ENCODE assay signal across 8 mouse cellular contexts in genomic region chr19:60873501-60873900, GRCm38 (mm10). TPM values are rescaled to one million over a fixed set of nuclear protein-coding genes. Genes with fewer than 3 reads are reported as not detected.
DNase-seq lines count a peak whose midpoint lies in the region; ATAC-seq and TF ChIP-seq lines count a peak whose summit lies in the region.

No protein-coding gene starts in this region.

- peak overlapping the region; percentile 84 for H3K4me2 ChIP-seq in liver, postnatal 0 days (ENCODE audit: low read depth, low read length)

- peak; percentile 43; the same call in 1 of the 2 replicates for TF ChIP-seq EP300 in liver, postnatal 0 days (IDR thresholded peaks at IDR 0.05; ENCODE audit: low read depth)

- H3K27ac ChIP-seq in gastrocnemius, adult 2 months: peak overlapping the region; percentile 98
- peak overlapping the region; percentile 83 for H3K27ac ChIP-seq in forebrain, embryonic 10.5 days
- peak overlapping the region; percentile 97 for H3K27ac ChIP-seq in liver, postnatal 0 days (ENCODE audit: low read depth)

- H3K9me3 ChIP-seq in forebrain, embryonic 10.5 days: no peaks in the 10 kb centered on the region
- no peaks in the 10 kb centered on the region for H3K9me3 ChIP-seq in liver, postnatal 0 days (ENCODE audit: low read length)

- intact Hi-C loops in gastrocnemius, adult 2 months (cut with DNase I): no loop called here
- intact Hi-C loops in gastrocnemius, postnatal 36 days (cut with DNase I): no loop called here

- peaks cover 21% of the 10 kb centered on the region for H3K4me1 ChIP-seq in forebrain, embryonic 10.5 days
- H3K4me1 ChIP-seq in liver, postnatal 0 days (ENCODE audit: insufficient read depth): peaks cover 26% of the 10 kb centered on the region

- DNase-seq in gastrocnemius, adult 2 months: peak; percentile 29
- DNase-seq in gastrocnemius, postnatal 36 days: no peak
- DNase-seq in NIH3T3 (ENCODE audit: low read depth): peak; percentile 36
- DNase-seq in forebrain, embryonic 10.5 days (ENCODE audit: extremely low spot score, low spot score): no peak
- DNase-seq in kidney, adult 11 months: peak; percentile 43
- peak; percentile 49 for DNase-seq in liver, postnatal 0 days
- DNase-seq in skeletal muscle tissue, adult 2 months (ENCODE audit: low read depth, low spot score): peak; percentile 25
- DNase-seq in thymus, postnatal 10 days (ENCODE audit: low spot score in 2 of 2): no peak

- no peak for TF ChIP-seq CTCF in gastrocnemius, adult 2 months (IDR thresholded peaks at IDR 0.05)
- TF ChIP-seq CTCF in liver, postnatal 0 days (IDR thresholded peaks at IDR 0.05; ENCODE audit: low read depth): no peak

- H3K36me3 ChIP-seq in forebrain, embryonic 10.5 days (replicated peaks): peaks cover 42% of the 10 kb centered on the region
- H3K36me3 ChIP-seq in liver, postnatal 0 days (replicated peaks; ENCODE audit: insufficient read depth, low read length): peaks cover 23% of the 10 kb centered on the region

- no peaks in the 10 kb centered on the region for H3K27me3 ChIP-seq in forebrain, embryonic 10.5 days (ENCODE audit: poor library complexity, severe bottlenecking)
- no peaks in the 10 kb centered on the region for H3K27me3 ChIP-seq in liver, postnatal 0 days (ENCODE audit: insufficient read depth, low read length)

- peak overlapping the region; percentile 94 for H3K4me3 ChIP-seq in gastrocnemius, adult 2 months
- peak overlapping the region; percentile 63 for H3K4me3 ChIP-seq in forebrain, embryonic 10.5 days
- H3K4me3 ChIP-seq in liver, postnatal 0 days (ENCODE audit: low read depth, low read length): peak overlapping the region; percentile 87

- H3K9ac ChIP-seq in liver, postnatal 0 days (replicated peaks): peak overlapping the region; percentile 91

- 41% methylated on average over 4 of the region's 4 CpGs for WGBS in forebrain, embryonic 10.5 days
- WGBS in liver, postnatal 0 days (ENCODE audit: insufficient replicate concordance): 0% methylated on average over 4 of the region's 4 CpGs

- peak; percentile 4 for ATAC-seq in liver, postnatal 0 days

RNA-seq across cellular contexts. Expression of gene Prdx3, which starts 0.9 kb away (rescaled TPM):
- 100 to 1,000 TPM; 207 to 240 TPM for total RNA-seq in gastrocnemius, adult 2 months (2021)
- 100 to 1,000 TPM; 205 to 207 TPM for total RNA-seq in gastrocnemius, postnatal 36 days (2021)
- 112 and 115 TPM in 2 replicates for polyA plus RNA-seq in forebrain, embryonic 10.5 days (2016; fragmentation: Nextera tagmentation; extraction: Ambion mirVana)
- polyA plus RNA-seq in liver, postnatal 0 days (2015; fragmentation: Nextera tagmentation; extraction: Ambion mirVana): 171 and 182 TPM in 2 replicates

RNA-seq across cellular contexts. Expression of gene Sfxn4, which starts 12.2 kb away (rescaled TPM):
- 1 to 10 TPM; 1.6 to 4.2 TPM for total RNA-seq in gastrocnemius, adult 2 months (2021)
- 1 to 10 TPM; 2.5 to 2.7 TPM for total RNA-seq in gastrocnemius, postnatal 36 days (2021)
- polyA plus RNA-seq in forebrain, embryonic 10.5 days (2016; fragmentation: Nextera tagmentation; extraction: Ambion mirVana): 10.8 and 11.5 TPM in 2 replicates
- 0.47 and 0.79 TPM in 2 replicates for polyA plus RNA-seq in liver, postnatal 0 days (2015; fragmentation: Nextera tagmentation; extraction: Ambion mirVana)

RNA-seq across cellular contexts. Expression of gene Grk5, which starts 16.0 kb away (rescaled TPM):
- 1 to 10 TPM; 3.9 to 5.4 TPM for total RNA-seq in gastrocnemius, adult 2 months (2021)
- 1 to 10 TPM; 3.5 to 4.1 TPM for total RNA-seq in gastrocnemius, postnatal 36 days (2021)
- 1.9 and 2.0 TPM in 2 replicates for polyA plus RNA-seq in forebrain, embryonic 10.5 days (2016; fragmentation: Nextera tagmentation; extraction: Ambion mirVana)
- 0.47 TPM in 2 replicates for polyA plus RNA-seq in liver, postnatal 0 days (2015; fragmentation: Nextera tagmentation; extraction: Ambion mirVana)

Comparison
In these comparisons a context has a peak if more than half of its experiments do, and no peak if none do; other contexts are left out.
1. DNase-seq: peak in gastrocnemius, adult 2 months (single experiment), NIH3T3 (single experiment), kidney, adult 11 months (single experiment), liver, postnatal 0 days (single experiment) and skeletal muscle tissue, adult 2 months (single experiment); none in gastrocnemius, postnatal 36 days (0 of 2), forebrain, embryonic 10.5 days (single experiment) and thymus, postnatal 10 days (0 of 2).
2. Peak in every context shown above with its lines, with median percentiles within 50 percentile points of each other: H3K27ac ChIP-seq and H3K4me3 ChIP-seq.